Mouse (Mus musculus): ENCODE data around the gene Rapgefl1.

The Rapgefl1 gene

DNA sequence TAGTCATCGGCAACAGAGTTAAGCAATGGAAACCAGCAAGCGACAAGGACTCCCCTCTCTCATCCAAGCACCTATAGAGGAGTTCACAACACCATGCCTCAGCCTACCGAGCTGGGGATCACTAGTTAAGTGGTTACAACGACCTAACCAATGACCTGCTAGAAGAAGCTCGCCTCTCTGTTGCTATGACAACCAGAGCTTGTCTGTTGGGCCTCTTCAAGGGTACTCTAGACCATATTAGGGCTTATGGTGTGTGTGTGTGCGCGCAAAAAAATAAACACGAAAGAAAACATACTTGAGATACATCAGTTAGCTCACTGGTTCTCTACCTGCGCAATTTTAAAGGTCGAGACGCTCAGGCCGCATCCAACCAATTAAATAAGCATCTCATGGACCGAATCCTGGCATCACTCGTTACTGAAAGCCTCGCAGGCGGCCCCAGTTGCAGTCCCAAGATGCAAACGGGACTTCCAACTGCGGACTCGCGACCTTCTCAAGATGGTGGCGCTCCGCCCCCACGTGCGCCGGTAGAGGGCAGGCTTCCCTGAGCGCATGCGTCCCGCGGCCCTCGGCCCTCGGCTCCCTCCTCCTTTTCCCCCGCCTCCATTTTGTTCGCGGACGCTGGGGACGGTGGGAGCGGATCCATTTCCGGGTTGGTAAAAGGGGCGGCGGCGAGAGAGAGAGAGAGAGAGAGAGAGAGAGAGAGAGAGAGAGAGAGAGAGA is 26.6 kb downstream of the Rapgefl1 start, which contains the start of gene Wipf2:
Gene Wipf2, plus strand, starts transcription at position 611 of the 723 bp plus-strand sequence.
- DNase-seq, result peak; percentile 97 to 98

DNA sequence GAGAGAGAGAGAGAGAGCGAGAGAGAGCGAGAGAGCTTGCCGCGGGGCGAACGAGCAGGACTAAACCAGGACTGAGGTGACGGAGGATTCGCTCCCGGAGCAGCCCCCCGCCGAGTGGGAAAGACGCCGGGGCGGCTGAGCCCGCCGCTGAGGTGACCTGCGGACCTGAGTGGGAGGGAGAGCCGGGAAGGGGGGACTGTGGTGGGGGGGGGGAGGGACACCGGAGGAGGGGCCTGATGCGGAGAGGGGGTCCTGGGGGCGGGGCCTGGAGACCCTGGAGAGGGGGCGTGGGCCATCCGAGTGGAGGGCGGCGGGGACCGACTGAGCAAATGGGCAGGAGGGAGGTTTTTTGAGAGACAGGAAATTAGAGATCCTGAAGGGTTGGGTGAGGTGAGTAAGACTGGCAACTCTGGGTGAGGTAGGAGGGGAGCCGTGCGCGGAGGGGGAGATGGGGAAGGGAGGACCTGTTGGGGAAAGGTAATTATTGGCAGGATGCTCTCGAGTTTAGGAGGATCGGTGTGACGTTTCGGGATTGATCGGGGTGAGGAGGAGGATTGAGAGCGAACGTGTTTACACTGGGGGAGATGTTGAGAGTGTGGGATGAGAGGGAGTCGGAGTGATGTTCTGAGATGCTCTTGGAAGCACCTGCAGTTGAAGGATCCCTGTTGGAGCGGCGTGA is 27.3 kb downstream of the Rapgefl1 start:
- DNase-seq, result peak; percentile 79 to 84

DNA sequence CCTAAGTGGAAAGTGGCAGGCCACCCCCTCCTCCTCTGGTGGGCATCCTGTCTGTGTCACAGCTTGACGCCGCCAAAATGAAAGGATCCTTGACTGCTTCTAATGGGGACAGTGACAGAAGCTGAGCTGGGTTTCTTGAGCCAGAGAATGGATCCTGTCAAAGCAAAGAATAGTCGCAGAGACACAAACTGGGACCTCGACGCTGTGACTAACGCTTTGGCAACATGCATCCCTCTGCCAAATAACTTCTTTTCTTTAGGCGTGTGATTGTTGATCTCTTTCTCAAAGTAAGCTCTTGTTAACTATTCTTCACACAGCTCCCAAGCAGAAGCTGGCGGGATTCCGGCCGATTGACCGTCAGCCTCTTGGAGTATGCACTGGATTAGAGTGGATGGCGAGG is 30.7 kb downstream of the Rapgefl1 start:
- DNase-seq, result no peak

DNA sequence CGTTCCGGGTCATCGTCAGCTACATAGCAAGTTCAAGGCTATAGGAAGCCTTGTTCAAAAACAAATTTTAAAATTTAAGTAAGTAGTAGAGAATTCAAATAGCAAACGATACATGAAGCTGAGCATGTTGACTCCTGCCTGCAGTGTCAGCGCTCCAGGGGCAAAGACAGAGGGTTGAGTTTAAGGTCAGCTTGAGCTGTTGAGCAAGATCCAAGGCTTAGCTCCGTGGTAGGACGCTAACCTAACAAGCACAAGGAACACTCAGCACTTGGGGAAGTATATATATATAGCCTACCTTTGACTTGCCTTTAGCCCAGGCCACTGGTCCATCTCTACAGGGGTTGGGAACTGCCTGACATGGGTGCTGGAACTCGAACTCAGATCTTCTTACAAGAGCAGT is 33.3 kb downstream of the Rapgefl1 start:
- DNase-seq, result no peak

DNA sequence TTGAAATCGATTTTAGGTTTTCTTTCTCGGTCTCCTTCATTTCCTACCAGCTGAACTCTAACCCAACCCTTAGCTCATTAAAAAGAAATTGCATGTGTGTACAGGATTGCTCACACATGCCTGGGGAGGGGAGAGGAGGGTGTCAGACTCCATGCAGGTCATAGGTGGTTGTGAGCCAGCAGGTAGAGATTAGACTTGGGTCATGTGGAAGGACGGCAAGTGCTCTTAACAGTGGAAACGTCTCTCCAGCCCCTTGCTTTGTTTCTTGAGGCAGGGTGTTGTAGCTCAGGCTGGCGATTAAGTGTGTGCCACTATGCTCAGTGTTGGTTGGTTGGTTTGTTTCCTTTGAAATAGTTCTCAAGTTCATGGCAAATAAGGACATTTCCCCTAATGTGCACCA is 34.2 kb downstream of the Rapgefl1 start:
- DNase-seq, result no peak

DNA sequence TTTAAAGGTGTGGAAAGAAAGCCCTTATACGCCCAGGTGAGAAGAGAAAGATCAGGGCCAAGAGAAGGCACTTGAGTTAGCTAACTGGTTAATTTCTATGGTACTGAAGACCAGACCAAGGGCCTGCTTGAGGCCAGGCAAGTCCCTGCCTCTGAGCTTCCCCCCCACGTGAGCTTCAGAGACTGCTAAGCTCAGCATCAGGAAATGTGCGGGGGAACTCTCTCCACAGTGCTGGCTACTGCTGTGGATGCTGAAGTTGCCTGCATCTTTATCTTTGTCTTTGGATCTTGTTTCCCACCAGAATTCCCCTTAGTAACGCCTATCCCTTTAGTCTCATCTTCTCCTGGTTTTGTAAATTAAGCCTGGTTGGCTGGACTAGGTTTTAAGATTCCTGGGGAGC is 34.8 kb downstream of the Rapgefl1 start:
- DNase-seq, result no peak

DNA sequence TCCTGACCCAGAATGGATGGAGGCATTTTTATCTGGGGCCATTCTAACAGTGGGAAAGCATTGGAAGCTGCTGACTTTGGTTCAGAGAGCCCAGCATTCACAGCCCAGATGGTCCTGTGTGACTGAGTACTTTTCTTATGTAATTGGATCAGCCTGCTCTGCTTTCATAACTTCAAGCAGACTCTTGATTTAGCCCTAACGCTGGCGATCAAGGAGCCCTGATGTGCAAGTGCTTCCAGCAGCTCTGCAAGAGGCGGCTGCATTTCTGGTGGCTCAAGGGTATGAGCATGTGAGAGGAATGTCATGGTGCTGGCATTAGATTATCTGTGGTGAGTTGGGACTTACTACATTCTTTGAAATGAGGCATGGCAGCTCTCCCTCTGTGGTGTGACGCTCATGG is 35.5 kb downstream of the Rapgefl1 start:
- no peak for DNase-seq

DNA sequence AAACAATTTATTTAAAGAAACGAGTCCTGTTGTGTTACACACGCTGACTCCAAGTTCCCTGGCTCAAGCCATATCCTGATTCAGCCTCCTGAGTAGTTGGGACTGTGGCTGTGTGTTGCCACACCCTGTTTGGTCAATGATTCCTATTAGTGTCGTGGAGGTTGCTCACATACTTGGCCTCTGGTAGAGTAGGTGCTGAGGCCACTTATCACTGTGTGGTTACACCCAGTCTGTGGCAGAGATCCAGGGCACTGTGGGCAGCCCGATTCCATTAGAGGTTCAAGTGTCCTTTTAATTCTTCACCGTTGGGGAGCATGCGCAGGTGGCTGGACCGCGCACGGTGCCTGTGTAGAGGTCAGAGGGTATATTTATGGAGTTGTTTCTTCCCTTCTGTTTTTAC is 37.3 kb downstream of the Rapgefl1 start:
- no peak for DNase-seq

DNA sequence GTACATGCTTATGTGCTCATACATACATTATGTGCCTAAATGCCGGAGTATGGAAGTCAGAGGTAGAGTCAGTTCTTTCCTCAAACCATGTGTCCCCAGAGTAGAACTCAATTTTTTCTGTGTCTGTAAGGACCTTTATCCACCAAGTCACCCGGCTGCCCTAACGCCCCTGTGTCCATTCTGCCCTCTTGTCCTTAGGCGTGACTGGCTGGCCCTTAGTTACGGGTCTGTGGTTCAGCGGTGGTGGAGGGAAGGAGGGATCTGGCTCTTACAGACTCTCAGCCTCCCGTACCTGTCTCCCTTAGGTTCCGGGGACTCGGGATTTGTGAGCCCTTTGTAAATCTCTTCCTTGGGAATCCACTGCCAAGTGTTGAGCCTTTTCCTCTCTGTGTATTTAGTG is 40.4 kb downstream of the Rapgefl1 start:
- DNase-seq, result peak; percentile 27 to 58

DNA sequence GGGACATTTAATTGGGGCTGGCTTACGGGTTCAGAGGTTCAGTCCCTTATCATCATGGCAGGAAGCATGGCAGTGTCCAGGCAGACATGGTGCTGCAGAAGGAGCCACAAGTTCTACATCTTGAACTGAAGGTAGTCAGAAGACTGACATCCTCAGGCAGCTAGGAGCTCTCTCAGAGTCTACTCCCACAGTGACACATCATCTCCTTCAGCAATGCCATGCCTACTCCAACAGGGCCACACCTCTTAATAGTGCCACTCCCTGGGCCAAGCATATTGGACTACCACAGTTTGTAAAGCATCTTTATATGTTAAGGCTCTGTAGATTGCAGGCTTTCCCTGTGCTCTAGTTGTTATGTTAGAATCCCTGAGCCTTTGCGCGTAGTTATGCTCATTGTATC is 51.1 kb downstream of the Rapgefl1 start:
- no peak for DNase-seq

DNA sequence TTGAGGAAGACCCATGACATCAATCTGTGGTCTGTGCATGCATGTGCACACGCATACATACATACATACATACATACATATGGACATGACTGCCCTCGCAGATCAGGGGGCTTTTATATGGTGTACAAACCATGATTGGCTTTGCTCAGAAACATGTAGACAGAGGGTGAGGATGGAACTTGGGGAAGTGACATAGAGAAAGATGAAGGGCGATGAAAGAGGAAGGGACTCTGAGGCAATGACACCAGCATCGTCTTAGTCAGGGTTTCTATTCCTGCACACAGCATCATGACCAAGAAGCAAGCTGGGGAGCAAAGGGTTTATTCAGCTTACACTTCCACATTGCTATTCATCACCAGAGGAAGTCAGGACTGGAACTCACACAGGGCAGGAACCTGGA is 52.5 kb downstream of the Rapgefl1 start:
- no peak for DNase-seq

DNA sequence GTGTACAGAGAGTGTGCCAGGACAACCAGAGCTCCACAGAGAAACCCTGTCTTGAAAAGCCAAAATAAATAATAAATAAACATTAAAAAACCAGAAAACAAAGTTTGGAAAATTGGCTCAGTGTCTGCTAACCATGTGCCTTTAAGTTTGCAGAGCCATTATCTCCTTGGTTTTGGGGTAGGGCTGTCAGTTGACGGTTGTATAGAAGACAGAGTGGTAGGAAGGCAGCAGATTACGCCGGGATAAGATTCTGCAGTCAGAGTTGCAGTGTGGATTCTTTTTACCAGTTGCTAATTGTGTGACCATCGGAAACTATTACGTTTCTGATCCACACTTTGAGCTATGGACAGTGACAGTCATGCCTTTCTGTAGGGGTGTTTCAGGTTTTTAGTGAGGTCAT is 53.4 kb downstream of the Rapgefl1 start:
- no peak for DNase-seq

DNA sequence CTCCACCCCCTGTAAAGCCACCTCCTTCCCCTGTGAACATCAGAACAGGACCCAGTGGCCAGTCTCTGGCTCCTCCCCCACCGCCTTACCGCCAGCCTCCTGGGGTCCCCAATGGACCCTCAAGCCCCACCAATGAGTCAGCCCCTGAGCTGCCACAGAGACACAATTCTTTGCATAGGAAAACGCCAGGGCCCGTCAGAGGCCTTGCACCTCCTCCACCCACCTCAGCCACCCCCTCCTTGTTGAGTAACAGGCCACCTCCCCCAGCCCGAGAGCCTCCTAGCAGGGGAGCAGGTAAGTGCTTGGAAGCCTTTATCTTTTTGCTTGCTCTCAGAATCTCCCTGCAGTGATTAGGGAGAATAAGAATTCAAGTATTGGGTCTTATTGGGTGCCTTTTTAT is 55.8 kb downstream of the Rapgefl1 start:
- DNase-seq, result no peak

DNA sequence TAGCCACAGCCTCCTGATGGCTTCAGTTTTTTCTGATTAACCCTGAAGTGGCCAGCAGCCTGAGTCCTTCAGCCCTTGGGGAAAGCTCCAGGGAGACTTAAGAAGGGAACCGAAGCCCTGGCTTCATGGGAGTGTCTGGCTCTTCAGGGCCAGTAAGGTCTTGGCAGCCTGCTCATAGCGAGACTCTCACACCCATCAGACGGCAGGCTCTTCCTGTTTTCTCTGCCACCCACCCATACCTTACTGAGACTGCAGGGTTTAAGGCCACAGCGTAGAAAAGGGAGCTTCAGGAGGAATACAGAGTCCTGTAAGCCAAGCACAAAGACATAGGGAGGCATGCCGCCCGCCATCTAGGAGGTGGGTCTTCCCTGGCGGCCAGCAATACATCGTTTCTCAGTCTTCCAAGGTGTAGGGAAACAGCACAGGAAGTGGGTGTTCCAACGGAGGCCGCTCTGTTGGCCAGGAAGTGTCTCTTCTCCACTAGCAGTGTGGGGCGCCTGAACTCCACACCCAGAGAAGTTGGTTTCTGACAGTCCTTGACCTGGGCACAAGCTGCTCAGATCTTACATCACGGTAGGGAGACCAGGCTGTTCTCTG is 64.0 kb downstream of the Rapgefl1 start:
- DNase-seq, result no peak

DNA sequence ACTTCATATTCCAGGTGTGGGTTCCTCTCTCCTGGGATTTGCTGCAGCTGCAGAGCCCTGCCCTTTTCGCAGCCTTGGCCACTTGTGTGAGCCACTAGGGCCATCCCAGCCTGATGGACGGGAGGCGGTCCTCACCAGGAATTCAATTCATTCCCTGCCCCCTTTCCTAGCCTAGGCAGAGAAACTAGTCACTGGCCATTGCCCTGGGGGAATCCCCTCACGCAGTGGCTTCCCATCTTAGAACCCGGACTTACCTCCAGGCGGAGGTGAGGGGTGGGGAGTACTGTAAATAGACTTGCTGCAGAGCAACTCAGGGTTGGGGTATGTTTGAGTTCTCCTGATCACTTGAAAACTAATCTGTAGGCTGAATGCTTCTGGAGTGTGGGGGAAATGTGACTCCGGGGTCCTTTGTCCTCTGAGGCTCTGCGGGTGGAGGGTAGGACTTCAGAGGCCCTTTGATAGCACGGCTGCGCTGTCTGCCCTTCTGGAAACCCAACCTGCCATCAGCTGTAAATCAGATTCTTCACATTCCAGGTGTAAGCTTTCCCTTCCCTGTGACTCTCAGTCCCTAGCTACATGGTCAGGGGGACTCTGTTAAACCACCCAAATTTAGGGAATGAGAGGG is 66.1 kb downstream of the Rapgefl1 start:
- DNase-seq, result peak; percentile 25 to 58
